Mouse (Mus musculus): Measurements from ENCODE around the gene Anxa8.
A peak's percentile ranks its signal among the peaks of the same experiment; 100 is the strongest.

The Anxa8 gene

GRCm38 (mm10) chr14:34085731-34086130 is at the start of gene Anxa8:
Gene Anxa8 (plus strand): TSS chr14:34085981.
- no peak for DNase-seq (ENCODE audit: low spot score in 2 of 2)

DNA sequence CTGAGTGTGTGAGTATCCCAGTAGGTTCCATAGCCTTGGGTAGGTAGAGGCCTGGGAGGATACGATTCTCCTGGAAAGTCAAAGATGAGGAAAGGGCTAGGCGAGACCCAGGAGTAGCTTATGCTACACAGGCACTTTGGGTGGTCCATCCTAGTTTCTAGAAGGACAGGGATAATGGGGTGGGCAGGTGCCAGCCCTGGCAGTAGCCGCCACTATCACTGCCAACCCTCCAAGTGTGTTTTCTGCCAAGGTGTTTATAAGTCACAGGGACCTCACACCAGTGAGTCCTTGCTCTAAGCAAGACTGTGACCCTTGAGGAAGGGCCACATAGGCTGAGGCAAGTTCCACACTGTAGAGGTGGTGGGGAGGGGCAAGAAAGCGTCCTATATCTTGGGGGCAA is 44.5 kb upstream of the Anxa8 start:
- peak in 1 of 2 experiments; percentile 5 for DNase-seq (ENCODE audit: low spot score in 2 of 2)

GRCm38 (mm10) chr14:34043341-34043740 is 42.4 kb upstream of the Anxa8 start:
- DNase-seq (ENCODE audit: low spot score in 2 of 2), result no peak

DNA sequence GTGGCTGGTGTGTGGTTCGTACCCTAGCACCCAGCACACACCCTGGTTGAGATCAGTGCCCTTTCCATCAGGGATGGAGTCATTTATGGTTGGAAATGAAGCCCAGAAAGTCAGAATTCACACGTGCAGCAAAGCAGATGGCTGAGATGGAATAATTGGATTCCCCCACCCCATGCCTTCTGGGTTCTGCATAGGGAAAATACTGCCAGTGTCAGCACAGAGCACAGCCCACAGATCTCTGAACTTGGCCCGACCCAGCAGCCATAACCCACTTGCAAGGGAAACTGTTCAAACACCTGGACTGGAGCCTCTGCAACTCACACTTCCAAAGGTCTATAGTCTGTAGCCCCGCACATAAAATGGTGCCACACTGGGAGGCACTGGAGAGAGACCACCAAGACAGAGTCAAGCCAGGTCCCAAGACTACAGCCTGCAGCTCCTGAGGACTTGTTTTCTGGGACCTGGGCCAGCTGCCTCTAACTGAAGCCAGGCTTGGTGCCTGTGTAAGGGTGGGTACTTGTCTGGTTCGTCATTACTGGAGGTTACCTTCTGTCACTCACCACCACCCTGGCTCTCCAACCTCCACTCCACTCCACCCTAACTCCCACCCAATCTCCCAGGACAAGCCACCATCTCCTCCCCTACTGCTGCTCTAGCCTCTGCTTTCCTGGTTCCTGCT is 35.5 kb upstream of the Anxa8 start:
- peak in 1 of 2 experiments; percentile 33 for DNase-seq (ENCODE audit: low spot score in 2 of 2)

- DNase-seq (ENCODE audit: low spot score in 2 of 2), result no peak
These were observed 33.3 kb upstream of the Anxa8 start, which contains the start of gene Antxrl for GRCm38 (mm10) chr14:34052516-34052915. Gene Antxrl (plus strand): TSS chr14:34052707.

DNA sequence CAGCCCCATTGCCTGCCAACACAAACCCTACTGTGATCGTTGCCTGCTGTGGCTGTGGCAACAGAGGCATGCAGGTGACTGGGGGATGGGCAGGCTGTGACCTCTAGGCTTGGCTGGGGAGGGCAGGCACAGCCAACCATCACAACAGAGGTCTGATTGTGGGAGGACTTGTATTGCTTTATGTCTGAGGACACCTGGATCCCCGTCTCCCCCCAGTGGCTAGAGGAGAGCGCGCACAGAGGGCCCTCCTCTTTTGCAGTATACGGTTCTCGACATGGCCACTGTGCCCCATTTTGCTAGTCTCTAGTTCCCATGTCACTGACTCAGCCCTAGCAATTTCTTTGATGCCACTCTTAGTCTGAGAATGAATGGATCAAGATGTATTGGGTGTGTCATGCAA is 14.1 kb upstream of the Anxa8 start:
- no peak for DNase-seq (ENCODE audit: low spot score in 2 of 2)

GRCm38 (mm10) chr14:34075346-34075745 is 10.4 kb upstream of the Anxa8 start:
- DNase-seq (ENCODE audit: low spot score in 2 of 2), result no peak

- no peak for DNase-seq (ENCODE audit: low spot score in 2 of 2)
These were observed 8.6 kb upstream of the Anxa8 start for GRCm38 (mm10) chr14:34077222-34077621.

DNA sequence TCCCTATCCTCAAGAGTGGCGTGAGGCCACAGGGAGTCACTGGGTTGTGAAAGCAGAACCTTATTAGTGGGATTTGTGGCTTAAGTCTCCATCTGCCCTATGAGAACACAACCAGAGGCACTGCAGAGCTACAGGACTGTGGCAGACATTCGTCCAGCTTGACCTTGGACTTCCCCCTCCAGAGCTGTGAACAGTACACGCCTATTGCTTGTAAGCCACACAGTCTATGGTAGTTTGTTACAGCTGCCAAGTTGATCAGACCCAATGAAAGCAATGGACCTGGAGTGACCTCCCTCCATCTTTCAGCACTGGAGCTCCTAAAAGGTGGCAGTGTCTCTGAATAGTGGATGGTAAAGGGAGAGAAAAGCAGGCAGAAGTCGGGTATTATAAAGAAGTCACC is 7.5 kb upstream of the Anxa8 start:
- DNase-seq (ENCODE audit: low spot score in 2 of 2), result no peak

- peak; percentile 63 to 77 for DNase-seq (ENCODE audit: low spot score in 2 of 2)
These were observed 5.3 kb upstream of the Anxa8 start for GRCm38 (mm10) chr14:34080321-34080997.

- no peak for DNase-seq (ENCODE audit: low spot score in 2 of 2)
These were observed 1.0 kb downstream of the Anxa8 start for GRCm38 (mm10) chr14:34086806-34087205.

GRCm38 (mm10) chr14:34087856-34088398 is 2.1 kb downstream of the Anxa8 start:
- no peak for DNase-seq (ENCODE audit: low spot score in 2 of 2)

DNA sequence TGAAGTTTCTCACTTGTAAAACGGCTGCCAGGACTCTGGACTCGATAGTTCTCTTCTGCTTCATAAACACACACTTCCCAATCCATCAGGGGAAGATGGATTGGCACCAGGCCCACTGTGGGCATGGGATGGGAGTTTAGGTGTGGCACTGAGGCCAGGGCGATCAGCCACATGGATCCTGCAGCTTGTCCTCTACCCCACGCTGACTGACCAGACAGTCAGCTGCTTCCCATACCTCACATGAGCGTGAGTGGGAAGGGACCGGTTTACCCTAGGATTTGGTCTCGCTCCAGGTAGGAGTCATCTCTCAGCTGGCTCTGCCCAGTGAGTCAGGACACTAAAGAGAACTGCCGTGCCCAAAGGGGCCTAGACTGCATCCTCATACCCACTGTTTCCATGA is 4.0 kb downstream of the Anxa8 start:
- DNase-seq (ENCODE audit: low spot score in 2 of 2), result peak in 1 of 2 experiments; percentile 8

DNA sequence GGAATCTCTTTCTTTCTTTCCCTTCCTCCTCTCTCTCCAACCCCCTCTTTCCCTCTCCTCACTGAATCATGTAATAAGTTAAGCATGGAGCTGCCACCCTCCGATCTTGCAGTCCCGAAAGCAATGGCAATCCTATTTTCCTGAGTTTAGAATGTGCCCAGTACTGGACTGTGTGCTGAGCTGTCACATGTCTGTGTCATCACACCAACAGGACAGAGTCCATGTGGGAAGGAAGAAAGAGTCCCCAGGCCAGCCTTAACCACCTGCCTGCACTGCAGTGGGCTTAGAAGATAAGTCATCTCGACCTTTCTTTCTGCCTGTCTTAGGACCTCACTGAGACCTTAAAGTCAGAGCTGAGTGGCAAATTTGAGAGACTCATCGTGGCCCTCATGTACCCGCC is 5.7 kb downstream of the Anxa8 start:
- no peak for DNase-seq (ENCODE audit: low spot score in 2 of 2)

DNA sequence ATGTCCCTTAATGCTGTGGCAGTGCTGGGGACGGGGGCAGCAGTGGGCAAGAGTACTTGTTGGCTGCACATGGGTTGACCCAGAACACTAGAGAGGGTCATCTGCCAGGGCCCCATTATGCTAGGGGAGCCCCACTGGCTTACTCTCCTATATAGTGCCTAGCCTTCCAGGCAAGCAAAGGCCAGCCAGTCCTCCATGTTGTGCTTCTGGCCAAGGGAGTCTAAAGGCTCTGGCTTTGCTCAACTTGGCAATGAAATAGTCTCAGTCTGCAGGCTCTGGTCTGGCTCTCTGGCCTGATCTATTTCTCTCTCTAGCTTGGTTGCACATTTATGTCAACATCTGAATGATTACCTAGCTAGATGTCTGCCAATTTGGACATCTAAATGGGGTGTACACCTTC is 7.1 kb downstream of the Anxa8 start:
- peak in 1 of 2 experiments; percentile 1 for DNase-seq (ENCODE audit: low spot score in 2 of 2)

DNA sequence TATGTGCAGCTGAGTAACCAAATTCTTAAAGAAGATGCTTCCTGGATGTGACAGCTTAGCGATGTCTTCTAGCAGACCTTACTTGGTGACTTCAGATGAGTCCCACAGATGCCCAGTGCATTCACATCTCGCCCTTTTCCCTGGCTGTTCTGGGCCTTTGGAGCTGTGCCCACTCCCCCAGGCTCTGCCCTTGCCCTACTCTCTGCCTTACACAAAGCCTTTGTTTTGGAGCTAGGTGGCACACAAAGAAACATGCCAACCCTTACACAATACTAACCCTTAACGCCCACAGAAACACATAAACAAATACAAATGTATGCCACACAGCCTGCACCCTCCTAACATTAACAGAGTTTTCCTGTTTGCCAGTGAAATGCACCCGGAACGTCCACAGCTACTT is 10.4 kb downstream of the Anxa8 start:
- peak in 1 of 2 experiments; percentile 7 for DNase-seq (ENCODE audit: low spot score in 2 of 2)

- DNase-seq (ENCODE audit: low spot score in 2 of 2), result no peak
These were observed 16.8 kb downstream of the Anxa8 start, which contains the start of gene A630023A22Rik for GRCm38 (mm10) chr14:34102601-34103000. Gene A630023A22Rik (minus strand): TSS chr14:34102754.

- no peak for DNase-seq (ENCODE audit: low spot score in 2 of 2)
These were observed 18.1 kb downstream of the Anxa8 start for GRCm38 (mm10) chr14:34103855-34104254.

DNA sequence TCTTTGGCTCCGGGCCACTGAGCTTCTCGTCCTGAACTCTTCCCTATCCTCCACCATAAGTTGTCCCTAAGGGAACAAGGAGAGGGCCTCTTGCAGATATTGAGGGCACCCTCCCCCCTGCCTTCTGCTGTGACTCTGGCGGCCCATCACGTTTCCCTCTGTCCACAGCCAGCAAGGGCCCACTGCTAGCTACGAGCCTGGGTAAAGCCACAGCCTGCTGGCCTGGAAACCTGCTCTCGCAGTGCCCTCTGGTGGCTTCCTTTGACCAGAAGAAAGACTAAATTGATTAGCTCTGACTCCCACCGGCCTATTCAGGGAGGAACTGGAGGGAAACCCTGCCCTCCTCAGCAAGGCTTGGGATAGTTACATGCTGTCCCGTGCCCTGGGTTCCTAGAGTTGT is 19.1 kb downstream of the Anxa8 start:
- peak; percentile 51 to 79 for DNase-seq (ENCODE audit: low spot score in 2 of 2)

GRCm38 (mm10) chr14:34106389-34107062 is 20.7 kb downstream of the Anxa8 start:
- peak in 1 of 2 experiments; percentile 50 for DNase-seq (ENCODE audit: low spot score in 2 of 2)

GRCm38 (mm10) chr14:34107594-34107993 is 21.8 kb downstream of the Anxa8 start:
- no peak for DNase-seq (ENCODE audit: low spot score in 2 of 2)

DNA sequence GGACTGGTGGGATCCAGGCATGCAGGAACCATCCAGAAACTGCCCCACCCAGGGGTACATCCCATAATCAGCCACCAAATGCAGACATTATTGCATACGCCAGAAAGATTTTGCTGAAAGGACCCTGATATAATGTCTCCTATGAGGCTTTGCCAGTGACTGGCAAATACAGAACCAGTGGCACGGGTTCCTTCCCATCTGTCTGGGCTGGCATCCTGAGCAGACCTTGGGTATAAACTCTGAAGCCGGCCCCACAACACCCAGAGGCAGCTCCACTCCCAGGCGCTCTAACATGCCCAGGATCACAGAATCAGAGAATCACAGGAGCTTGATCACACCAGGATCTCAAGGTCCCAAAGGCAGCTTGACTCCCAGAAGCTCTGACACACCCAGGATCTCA is 28.5 kb downstream of the Anxa8 start:
- DNase-seq (ENCODE audit: low spot score in 2 of 2), result no peak
